Comparison of ENCODE assay signal across 8 mouse cellular contexts in the genomic region with DNA sequence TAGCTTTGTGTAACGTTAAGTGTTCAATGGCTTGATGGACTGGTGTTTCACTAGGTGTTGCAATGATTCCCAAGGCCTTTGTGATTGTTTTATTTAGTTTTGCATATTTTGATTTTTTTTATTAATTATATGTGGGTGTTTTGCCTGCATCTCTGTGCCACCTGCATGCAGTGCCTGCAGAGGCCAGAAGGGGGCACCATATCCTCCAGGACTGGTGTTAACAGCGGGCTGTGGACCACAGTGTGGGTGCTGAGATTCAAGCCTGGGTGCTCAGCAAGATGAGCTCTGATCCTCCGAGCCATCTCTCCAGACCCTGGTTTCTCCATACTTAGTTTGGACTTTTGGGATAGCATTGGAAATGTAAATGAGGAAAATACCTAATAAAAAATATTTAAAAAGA.
DNase-seq lines count a peak whose midpoint lies in the region; ATAC-seq and TF ChIP-seq lines count a peak whose summit lies in the region.

No protein-coding gene starts in this region.

- H3K4me1 ChIP-seq in liver, adult 2 months (ENCODE audit: control insufficient read depth, insufficient read depth, low read length) = no peaks in the 10 kb centered on the region; the same call in 1 of the 2 replicates
- peaks cover 11% of the 10 kb centered on the region for H3K4me1 ChIP-seq in liver, embryonic 11.5 days (replicated peaks; ENCODE audit: control insufficient read depth, insufficient read depth, low read length)
- peaks cover 81% of the 10 kb centered on the region for H3K4me1 ChIP-seq in midbrain, embryonic 10.5 days

- peak; percentile 41 for DNase-seq in adrenal gland, postnatal 14 days
- no peak for DNase-seq in adrenal gland, adult 2 months
- DNase-seq in liver, adult 2 months (ENCODE audit: extremely low read depth, low read depth, low spot score) = no peak
- no peak for DNase-seq in liver, embryonic 11.5 days (ENCODE audit: low spot score)
- DNase-seq in c-Kit-positive CD71-negative TER-119-negative erythroid progenitor cells, embryonic 14.5 days (ENCODE audit: low read depth) = peak; percentile 26
- DNase-seq in splenic B cell, adult 2 months (ENCODE audit: low read depth, low spot score) = peak; percentile 67
- DNase-seq in frontal cortex, postnatal 36 days (ENCODE audit: low spot score in 2 of 2) = no peak
- DNase-seq in midbrain, embryonic 10.5 days (ENCODE audit: low spot score) = no peak

- H3K4me3 ChIP-seq in liver, adult 2 months (ENCODE audit: insufficient read depth, low read depth, low read length) = no peak overlapping the region
- H3K4me3 ChIP-seq in liver, embryonic 11.5 days (ENCODE audit: low read depth, low read length) = no peak overlapping the region
- H3K4me3 ChIP-seq in midbrain, embryonic 10.5 days = no peak overlapping the region

- H3K4me2 ChIP-seq in liver, embryonic 11.5 days = no peak overlapping the region

- H3K9me3 ChIP-seq in liver, embryonic 11.5 days (ENCODE audit: control insufficient read depth, low read length) = no peaks in the 10 kb centered on the region
- H3K9me3 ChIP-seq in midbrain, embryonic 10.5 days (replicated peaks) = no peaks in the 10 kb centered on the region

- no peaks in the 10 kb centered on the region for H3K36me3 ChIP-seq in liver, adult 2 months (ENCODE audit: control insufficient read depth, insufficient read depth, low read length)
- no peaks in the 10 kb centered on the region for H3K36me3 ChIP-seq in liver, embryonic 11.5 days (ENCODE audit: control insufficient read depth, insufficient read depth, low read length)
- H3K36me3 ChIP-seq in splenic B cell, adult 2 months (ENCODE audit: control insufficient read depth, insufficient read depth, low read length, poor library complexity, severe bottlenecking) = no peaks in the 10 kb centered on the region
- no peaks in the 10 kb centered on the region for H3K36me3 ChIP-seq in midbrain, embryonic 10.5 days

- WGBS in liver, adult 2 months = 83% methylated on average over 3 of the region's 3 CpGs
- WGBS in liver, embryonic 11.5 days = 78% methylated on average over 3 of the region's 3 CpGs
- WGBS in midbrain, embryonic 10.5 days = 77% methylated on average over 3 of the region's 3 CpGs

- no peak overlapping the region for H3K27ac ChIP-seq in liver, adult 2 months (replicated peaks; ENCODE audit: insufficient read depth, low read depth, low read length)
- no peak overlapping the region for H3K27ac ChIP-seq in liver, embryonic 11.5 days (ENCODE audit: low read depth, low read length)
- no peak overlapping the region for H3K27ac ChIP-seq in midbrain, embryonic 10.5 days (replicated peaks)

- no peak for TF ChIP-seq POLR2A in liver, adult 2 months (IDR thresholded peaks at IDR 0.05; ENCODE audit: extremely low read depth, insufficient read depth, low read length)

- ATAC-seq in liver, embryonic 11.5 days (replicated peaks; ENCODE audit: low FRiP score) = no peak

- H3K79me2 ChIP-seq in liver, adult 2 months (ENCODE audit: control insufficient read depth, insufficient read depth, low read length) = peaks cover 52% of the 10 kb centered on the region

- no peak overlapping the region for H3K9ac ChIP-seq in liver, adult 2 months (ENCODE audit: low read depth, low read length)
- H3K9ac ChIP-seq in liver, embryonic 11.5 days (ENCODE audit: low read depth, low read length) = no peak overlapping the region

- TF ChIP-seq CTCF in liver, adult 2 months (IDR thresholded peaks at IDR 0.05; ENCODE audit: low read depth, low read length) = peak; percentile 84

- no peaks in the 10 kb centered on the region for H3K27me3 ChIP-seq in liver, adult 2 months (ENCODE audit: control insufficient read depth, insufficient read depth, low read length)
- no peaks in the 10 kb centered on the region for H3K27me3 ChIP-seq in liver, embryonic 11.5 days (replicated peaks; ENCODE audit: control insufficient read depth, insufficient read depth, low read length)
- H3K27me3 ChIP-seq in splenic B cell, adult 2 months (ENCODE audit: control insufficient read depth, insufficient read depth, low read length, poor library complexity, severe bottlenecking) = no peaks in the 10 kb centered on the region
- no peaks in the 10 kb centered on the region for H3K27me3 ChIP-seq in midbrain, embryonic 10.5 days (ENCODE audit: low read depth, poor library complexity, severe bottlenecking)

Comparison
In these comparisons a context has a peak if more than half of its experiments do, and no peak if none do; other contexts are left out.
1. DNase-seq: peak in adrenal gland, postnatal 14 days (single experiment), c-Kit-positive CD71-negative TER-119-negative erythroid progenitor cells, embryonic 14.5 days (single experiment) and splenic B cell, adult 2 months (single experiment); none in adrenal gland, adult 2 months (single experiment), liver, adult 2 months (single experiment), liver, embryonic 11.5 days (single experiment), frontal cortex, postnatal 36 days (0 of 2) and midbrain, embryonic 10.5 days (single experiment).